Comparison of ENCODE assay signal across 16 mouse cellular contexts in genomic region chr7:78451666-78452065, GRCm38 (mm10).
"Had no signal": no experiment of that assay in that cellular context is flagged by ENCODE, and none has a peak within 500 bp of the region (broad histone marks: within the 10 kb centered on the region; RNA-seq: fewer than 3 reads in every experiment).

No protein-coding gene starts in this region.

- H3K36me3 ChIP-seq: limb, embryonic 10.5 days; limb, embryonic 13.5 days; liver, embryonic 13.5 days; midbrain, embryonic 12.5 days; stomach, embryonic 15.5 days had no signal

- H3K27ac ChIP-seq: kidney, postnatal 0 days; limb, embryonic 10.5 days; limb, embryonic 13.5 days; liver, embryonic 13.5 days; midbrain, embryonic 12.5 days; midbrain, embryonic 15.5 days; neural tube, embryonic 13.5 days; stomach, embryonic 15.5 days had no signal

- DNase-seq: kidney, adult 2 months; kidney, postnatal 25 days; liver; liver, embryonic 13.5 days; lung, adult 2 months; lung, postnatal 14 days; lung, postnatal 4 days; retina, postnatal 1 day; thymus, postnatal 25 days had no signal

- H3K27me3 ChIP-seq: limb, embryonic 13.5 days; liver, embryonic 13.5 days; midbrain, embryonic 12.5 days; midbrain, embryonic 15.5 days; neural tube, embryonic 13.5 days; stomach, embryonic 15.5 days had no signal

- H3K4me3 ChIP-seq: limb, embryonic 10.5 days; limb, embryonic 13.5 days; liver, embryonic 13.5 days; midbrain, embryonic 12.5 days; midbrain, embryonic 15.5 days; neural tube, embryonic 13.5 days; stomach, embryonic 15.5 days had no signal

- H3K4me1 ChIP-seq: limb, embryonic 10.5 days; limb, embryonic 13.5 days; liver, embryonic 13.5 days; midbrain, embryonic 12.5 days; midbrain, embryonic 15.5 days; neural tube, embryonic 13.5 days; stomach, embryonic 15.5 days had no signal
